Comparison of ENCODE assay signal across 24 mouse cellular contexts in genomic region chr12:37614769-37615168, GRCm38 (mm10).
DNase-seq lines count a peak whose midpoint lies in the region; ATAC-seq and TF ChIP-seq lines count a peak whose summit lies in the region.
"Had no signal": no experiment of that assay in that cellular context is flagged by ENCODE, and none has a peak within 500 bp of the region (broad histone marks: within the 10 kb centered on the region; RNA-seq: fewer than 3 reads in every experiment).

No protein-coding gene starts in this region.

- H3K79me2 ChIP-seq in myocyte (ENCODE audit: control insufficient read depth, insufficient read depth): no peaks in the 10 kb centered on the region

- no peak overlapping the region for H3K4me2 ChIP-seq in myocyte (ENCODE audit: low read depth)
- H3K4me2 ChIP-seq: embryonic facial prominence, embryonic 12.5 days; embryonic facial prominence, embryonic 15.5 days; forebrain, embryonic 12.5 days; forebrain, embryonic 15.5 days; heart, embryonic 13.5 days; hindbrain, embryonic 12.5 days; hindbrain, embryonic 15.5 days had no signal

- no peak for TF ChIP-seq POLR2A in myocyte (IDR thresholded peaks at IDR 0.05; ENCODE audit: insufficient read length, low read depth)

- H3K36me3 ChIP-seq in myocyte (ENCODE audit: control insufficient read depth, insufficient read depth): no peaks in the 10 kb centered on the region
- H3K36me3 ChIP-seq: embryonic facial prominence, embryonic 12.5 days; embryonic facial prominence, embryonic 15.5 days; forebrain, embryonic 12.5 days; forebrain, embryonic 15.5 days; heart, embryonic 10.5 days; heart, embryonic 13.5 days; hindbrain, embryonic 12.5 days; hindbrain, embryonic 15.5 days had no signal

- no peak overlapping the region for H3K4me3 ChIP-seq in myocyte
- H3K4me3 ChIP-seq: embryonic facial prominence, embryonic 12.5 days; embryonic facial prominence, embryonic 15.5 days; forebrain, embryonic 12.5 days; forebrain, embryonic 15.5 days; heart, adult 2 months; heart, embryonic 10.5 days; heart, embryonic 13.5 days; hindbrain, embryonic 12.5 days; hindbrain, embryonic 15.5 days had no signal

- DNase-seq in 3T3-L1 (ENCODE audit: low read depth, low spot score) (peak; percentile 16), 416B (ENCODE audit: low read depth) (peak; percentile 38), NIH3T3 (ENCODE audit: low read depth) (peak; percentile 17)
- DNase-seq in urinary bladder, postnatal 4 days (ENCODE audit: low spot score in 2 of 2): no peak
- DNase-seq: adrenal gland, postnatal 25 days; B cell, adult 2 months; cerebellum, adult 18-20 months; cerebellum, adult 9-10 months; cerebellum, postnatal 14 days; gastrocnemius, postnatal 36 days; heart, adult 2 months had no signal

- H3ac ChIP-seq in myocyte (ENCODE audit: control insufficient read depth, insufficient read length): no peak overlapping the region

- ATAC-seq in megakaryocyte progenitor cell, adult 5-6 weeks (replicated peaks; ENCODE audit: poor library complexity): no peak
- ATAC-seq: CD4-positive, CD25-positive, alpha-beta regulatory T cell, adult 4 months; forebrain, embryonic 15.5 days; intestine, postnatal 0 days; Patski had no signal

- H3K27me3 ChIP-seq in myocyte (ENCODE audit: control insufficient read depth, insufficient read depth, insufficient read length): no peaks in the 10 kb centered on the region
- H3K27me3 ChIP-seq: embryonic facial prominence, embryonic 12.5 days; embryonic facial prominence, embryonic 15.5 days; forebrain, embryonic 12.5 days; forebrain, embryonic 15.5 days; heart, embryonic 13.5 days; hindbrain, embryonic 12.5 days; hindbrain, embryonic 15.5 days; Patski had no signal

TF ChIP-seq in myocyte, 11 proteins besides CTCF, POLR2A, EP300 and RAD21:
- TF ChIP-seq REST (IDR thresholded peaks at IDR 0.05; ENCODE audit: insufficient read depth, insufficient read length): no peak
- TF ChIP-seq E2F4 (IDR thresholded peaks at IDR 0.05; ENCODE audit: insufficient read depth): no peak
- peak; percentile 53 for TF ChIP-seq CEBPB (IDR thresholded peaks at IDR 0.05; ENCODE audit: insufficient read depth, poor library complexity, severe bottlenecking)
- TF ChIP-seq TCF12 (IDR thresholded peaks at IDR 0.05; ENCODE audit: insufficient read depth, poor library complexity, severe bottlenecking): no peak

Comparison
In these comparisons a context has a peak if more than half of its experiments do, and no peak if none do; other contexts are left out.
1. DNase-seq: peak in 3T3-L1 (single experiment), 416B (single experiment) and NIH3T3 (single experiment); none in urinary bladder, postnatal 4 days (0 of 2).